Mouse (Mus musculus): Measurements from ENCODE around the gene Blvrb.
A peak's percentile ranks its signal among the peaks of the same experiment; 100 is the strongest.
"Not testable (repeated sequence)": the region's sequence is repeated elsewhere in the genome, so short reads cannot be mapped to it uniquely, and the experiment has no call there.

The Blvrb gene

DNA sequence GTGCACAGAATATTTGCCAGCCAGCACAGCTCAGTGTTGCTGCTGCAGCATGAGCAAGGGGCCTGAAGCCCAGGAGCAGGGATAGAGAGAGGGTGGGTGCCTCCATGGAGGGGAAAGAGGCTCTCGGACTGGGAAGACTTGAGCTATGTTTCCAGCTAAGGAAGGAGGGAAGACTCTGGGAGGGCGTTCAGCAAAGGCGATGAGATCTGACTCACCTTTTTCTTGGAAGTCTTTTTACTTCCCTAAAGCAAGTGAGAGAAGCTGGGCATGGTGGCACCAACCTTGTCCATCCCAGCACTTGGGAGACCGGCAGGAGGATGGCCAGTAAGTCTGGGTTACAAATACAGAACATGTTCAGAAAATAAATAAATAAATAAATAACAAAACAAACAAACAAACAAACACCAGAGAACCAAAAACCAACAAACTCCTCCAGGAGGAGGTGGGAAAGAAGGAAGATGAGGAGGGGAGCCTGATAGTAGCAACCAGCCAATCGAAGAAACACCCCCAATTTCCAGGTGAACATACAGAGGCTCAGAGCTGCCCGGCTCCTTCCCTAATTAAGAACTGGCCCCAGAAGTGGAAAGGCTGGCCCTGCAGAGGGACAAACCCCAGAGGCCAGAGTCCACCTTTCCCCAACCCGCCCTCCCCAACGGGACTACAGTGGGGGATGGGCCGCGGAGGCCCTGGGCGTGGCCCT, 33.3 kb downstream of the Blvrb start:
- DNase-seq (ENCODE audit: low spot score in 2 of 2) = no peak

DNA sequence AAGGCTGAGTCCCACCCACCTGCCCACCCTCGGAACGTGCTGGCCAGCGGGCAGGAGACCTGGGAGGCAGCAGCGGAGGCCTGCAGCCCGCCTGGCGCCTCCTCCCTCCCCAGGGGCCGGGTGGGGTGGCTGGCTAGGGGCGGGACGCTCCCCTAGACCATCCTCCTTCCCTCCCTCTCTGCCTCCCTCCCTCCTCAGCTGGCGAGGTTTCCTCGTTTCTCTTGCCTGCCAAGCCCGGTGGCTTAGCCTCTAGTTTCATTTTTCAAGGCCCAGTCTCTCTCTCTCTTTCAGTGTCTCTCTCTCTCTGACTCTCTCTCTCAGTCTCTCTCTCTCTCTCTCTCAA, 33.8 kb downstream of the Blvrb start:
- DNase-seq (ENCODE audit: low spot score in 2 of 2) = peak; percentile 52 to 58

DNA sequence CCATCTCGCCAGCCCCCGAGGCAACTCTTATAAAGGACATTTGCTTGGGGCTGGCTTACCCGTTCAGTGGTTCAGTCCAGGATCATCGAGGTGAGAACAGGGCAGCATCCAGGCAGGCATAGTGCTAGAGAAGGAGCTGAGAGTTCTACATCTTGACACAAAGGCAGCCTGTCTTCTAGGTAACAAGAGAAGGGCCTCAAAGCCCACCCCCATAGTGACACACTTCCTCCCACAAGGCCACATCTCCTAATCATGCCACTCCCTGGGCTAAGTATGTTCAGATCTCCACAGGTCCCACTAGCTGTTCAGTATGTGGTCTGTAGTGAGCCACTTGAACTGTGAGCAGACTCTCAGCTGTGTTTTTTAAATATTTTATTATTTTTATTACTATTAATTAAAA, 36.1 kb downstream of the Blvrb start:
- no peak for DNase-seq (ENCODE audit: low spot score in 2 of 2)

DNA sequence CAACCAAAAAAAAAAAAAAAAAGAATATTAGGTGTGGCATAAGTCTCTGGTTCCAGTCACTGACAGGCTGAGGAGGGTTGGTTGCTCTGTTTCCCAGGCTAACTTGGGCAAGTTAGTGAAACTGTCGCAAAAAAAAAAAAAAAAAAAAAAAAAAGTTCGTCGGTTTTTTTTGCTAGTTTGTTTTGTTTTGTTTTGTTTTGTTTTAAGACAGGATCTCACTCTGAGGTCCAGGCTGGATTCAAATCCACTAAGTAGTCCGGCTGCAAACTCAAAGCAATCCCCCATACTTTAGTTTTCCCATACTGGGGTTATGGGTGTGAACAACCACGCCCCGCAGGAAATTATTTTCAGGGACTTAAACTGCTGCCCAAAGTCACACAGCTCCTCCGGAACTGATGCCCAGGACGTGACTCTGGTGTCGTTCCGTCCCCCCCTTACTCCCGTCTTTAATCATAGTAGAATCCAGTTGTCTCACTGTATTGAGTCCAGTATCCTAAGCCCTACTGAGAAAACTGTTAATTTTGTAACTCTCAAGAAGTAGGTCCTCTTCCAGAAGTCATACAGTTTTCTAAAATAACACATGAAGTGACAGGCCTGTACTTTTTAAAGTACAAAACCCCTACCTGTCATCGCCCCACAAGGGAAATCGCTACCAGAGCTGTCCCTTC, 38.5 kb downstream of the Blvrb start:
- DNase-seq (ENCODE audit: low spot score in 2 of 2) = no peak

DNA sequence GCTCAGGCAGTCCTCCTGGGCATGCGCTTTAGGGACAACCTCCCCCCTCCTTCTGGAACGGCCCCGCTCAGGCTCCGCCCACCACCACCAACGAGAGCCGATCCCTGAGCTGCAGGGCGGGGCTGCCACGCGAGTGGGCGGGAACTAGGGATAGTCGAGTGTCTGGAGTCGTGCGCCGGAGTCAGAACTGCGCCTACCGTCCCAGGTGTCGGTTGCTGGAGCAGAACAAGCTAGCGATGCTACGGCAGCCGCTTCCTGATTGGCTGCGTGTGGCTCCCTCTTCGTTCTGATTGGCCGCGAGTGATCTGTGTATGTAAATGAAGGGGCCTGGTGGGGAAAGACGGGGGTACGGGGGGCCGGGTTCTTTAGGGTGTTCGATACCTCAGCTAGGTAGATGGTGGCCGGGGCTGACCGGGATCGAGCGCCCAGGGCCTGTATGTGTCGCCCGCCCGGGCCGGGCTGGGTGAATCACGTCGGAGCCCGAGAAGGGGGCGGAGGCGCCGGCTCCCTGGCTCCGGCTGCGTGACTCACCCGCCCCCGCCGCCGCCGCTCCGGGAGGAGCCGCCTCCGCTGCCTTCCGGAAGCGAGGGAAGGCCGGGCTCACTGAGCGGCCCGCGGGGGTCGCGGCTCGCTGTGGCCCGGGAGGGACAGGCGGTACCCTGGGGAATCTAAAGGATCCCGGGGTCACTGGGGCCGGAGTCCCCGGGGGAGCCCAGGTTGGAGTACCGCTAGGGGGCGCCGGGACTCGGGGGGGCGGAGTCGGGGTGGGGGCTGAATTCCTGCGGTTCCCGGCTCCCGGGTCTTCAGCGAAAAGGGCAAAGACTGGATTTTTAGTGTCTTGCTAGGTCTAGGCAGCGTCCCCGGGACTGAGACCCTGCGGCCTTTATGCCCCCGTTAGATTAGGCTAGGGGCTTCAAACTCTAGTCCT, 39.3 kb downstream of the Blvrb start, which contains the start of gene Sertad1:
TSS of gene Sertad1 (plus strand) at position 141 of the 928 bp plus-strand sequence.
- peak; percentile 100 for DNase-seq (ENCODE audit: low spot score in 2 of 2)

DNA sequence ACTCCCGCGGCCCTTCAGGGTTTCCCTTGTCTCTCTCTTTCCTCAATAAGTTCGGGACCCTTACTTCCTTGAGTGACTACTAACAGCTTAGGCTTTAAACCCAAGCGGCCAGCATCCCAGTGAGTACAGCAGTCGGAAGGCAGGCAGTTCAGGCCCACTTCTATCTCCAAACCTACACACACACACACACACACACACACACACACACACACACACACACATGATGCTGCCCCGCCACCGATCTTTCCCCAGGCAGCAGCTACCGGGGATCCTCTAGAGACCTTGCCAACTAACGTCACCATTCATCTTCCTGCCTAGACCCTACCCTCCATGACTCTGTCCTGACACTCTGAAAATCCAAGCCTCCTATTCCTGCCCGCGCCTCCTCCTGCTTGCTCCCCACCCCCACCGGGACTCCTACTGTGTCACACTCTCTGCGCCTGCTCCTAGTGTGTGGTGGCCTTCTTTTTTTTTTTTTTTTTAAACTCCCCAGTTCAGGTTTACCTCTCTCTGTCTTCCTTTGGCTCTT, 40.0 kb downstream of the Blvrb start:
- DNase-seq (ENCODE audit: low spot score in 2 of 2) = peak in 1 of 2 experiments; percentile 63

DNA sequence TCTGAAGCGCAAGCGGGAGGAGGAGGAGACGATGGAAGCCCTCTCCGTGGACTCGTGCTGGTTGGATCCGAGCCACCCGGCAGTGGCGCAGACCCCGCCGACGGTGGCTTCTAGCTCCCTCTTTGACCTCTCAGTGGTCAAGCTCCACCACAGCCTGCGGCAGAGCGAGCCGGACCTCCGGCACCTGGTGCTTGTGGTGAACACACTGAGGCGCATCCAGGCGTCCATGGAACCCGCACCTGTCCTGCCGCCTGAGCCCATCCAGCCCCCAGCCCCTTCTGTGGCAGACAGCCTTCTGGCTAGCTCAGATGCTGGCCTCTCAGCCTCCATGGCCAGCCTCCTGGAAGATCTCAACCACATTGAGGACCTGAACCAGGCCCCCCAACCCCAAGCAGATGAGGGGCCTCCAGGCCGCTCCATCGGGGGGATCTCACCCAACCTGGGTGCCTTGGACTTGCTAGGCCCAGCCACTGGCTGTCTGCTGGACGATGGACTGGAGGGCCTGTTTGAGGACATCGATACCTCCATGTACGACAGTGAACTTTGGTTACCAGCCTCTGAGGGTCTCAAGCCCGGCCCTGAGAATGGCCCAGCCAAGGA, 41.6 kb downstream of the Blvrb start:
- DNase-seq (ENCODE audit: low spot score in 2 of 2) = no peak

DNA sequence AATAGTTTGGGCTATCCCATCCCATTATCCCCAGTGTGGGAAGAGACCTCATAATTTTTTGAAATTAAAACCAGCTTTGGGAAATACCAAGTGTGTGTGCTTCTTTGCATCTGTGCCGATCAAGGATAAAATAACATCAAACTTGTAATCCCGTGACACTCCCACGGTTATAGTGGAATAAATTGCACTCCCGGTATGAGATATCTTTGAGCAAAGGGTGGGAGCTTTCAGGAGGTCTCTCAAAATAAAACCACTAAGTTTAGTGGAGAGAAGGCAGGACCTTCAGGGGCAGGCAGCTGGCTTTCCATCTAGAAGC, 42.4 kb downstream of the Blvrb start:
- DNase-seq (ENCODE audit: low spot score in 2 of 2) = no peak

DNA sequence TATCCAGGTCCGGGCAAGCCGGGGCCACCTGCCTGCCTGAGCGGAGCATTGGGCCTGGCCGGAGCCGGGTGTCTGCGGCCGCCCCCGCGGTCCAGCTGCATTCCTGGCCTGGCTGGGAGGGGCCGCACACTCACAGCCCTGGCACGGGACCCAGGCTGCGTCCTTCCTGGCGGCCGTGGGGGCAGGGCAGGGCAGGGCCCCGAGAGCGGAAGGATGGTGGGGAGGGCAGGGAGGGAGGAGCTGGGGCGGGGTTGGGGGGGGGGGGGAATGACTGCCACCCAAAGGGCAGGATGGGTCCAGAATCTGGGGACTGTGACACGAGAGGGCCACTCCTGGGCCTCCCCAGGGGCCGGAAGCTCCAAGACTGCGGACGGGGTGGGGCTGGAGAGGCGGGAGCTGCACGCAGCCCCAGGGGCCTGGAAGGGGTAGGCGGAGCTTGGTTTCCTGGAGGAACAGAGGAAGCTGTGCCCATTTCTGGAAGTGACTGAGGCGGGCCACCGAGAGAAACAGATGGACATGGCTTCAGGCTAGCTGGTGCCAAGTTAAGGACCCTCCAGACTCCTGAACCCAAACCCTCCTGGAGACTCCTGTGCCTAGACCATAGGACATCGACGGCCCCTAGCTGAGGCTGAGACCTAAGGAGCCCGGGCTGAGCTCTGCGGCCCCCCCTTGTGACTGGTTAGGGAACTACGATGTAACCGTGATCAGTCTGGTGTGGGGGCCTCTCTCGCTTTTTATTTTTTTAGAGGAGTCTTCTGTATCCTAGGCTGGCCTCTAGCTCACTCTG, 43.0 kb downstream of the Blvrb start:
- DNase-seq (ENCODE audit: low spot score in 2 of 2) = peak; percentile 74 to 78

DNA sequence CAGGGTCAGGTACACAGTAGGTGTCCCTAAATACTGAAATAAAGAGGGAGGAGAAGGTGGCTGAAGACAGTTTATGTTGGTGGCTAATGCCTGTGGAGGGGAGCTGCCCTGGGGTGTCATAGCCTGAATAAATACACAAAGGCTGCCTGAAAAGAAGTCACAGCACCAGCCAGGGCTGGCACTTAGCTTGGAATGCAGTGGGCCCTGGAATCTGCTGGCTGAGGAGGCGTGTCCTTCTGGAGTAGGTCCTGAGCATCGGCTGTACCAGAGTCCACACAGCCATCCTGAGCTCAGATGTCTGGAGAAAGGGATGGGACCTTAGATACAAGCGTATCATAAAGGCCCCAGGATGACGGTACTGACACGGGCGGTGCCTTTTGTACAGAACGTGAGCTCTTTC, 44.1 kb downstream of the Blvrb start:
- no peak for DNase-seq (ENCODE audit: low spot score in 2 of 2)

DNA sequence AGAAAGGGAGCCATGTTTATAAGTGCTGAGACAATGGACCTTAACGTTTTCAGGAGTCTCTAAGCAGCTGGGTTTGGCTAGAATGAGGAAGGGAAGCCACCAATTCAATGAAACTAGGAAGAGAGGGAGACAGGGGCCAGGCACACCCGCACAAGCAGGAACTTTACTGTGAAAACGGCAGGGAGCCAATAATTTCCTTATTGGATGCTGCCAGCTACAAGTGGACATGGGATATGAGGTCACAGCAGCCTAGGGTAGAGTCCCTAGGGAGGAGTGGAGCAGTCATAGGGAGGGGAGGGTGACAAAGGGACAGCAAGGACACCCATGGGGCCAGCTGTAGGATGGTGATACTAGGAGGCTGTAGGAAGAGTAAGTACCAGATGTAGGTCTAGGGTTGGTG, 45.2 kb downstream of the Blvrb start:
- DNase-seq (ENCODE audit: low spot score in 2 of 2) = no peak

DNA sequence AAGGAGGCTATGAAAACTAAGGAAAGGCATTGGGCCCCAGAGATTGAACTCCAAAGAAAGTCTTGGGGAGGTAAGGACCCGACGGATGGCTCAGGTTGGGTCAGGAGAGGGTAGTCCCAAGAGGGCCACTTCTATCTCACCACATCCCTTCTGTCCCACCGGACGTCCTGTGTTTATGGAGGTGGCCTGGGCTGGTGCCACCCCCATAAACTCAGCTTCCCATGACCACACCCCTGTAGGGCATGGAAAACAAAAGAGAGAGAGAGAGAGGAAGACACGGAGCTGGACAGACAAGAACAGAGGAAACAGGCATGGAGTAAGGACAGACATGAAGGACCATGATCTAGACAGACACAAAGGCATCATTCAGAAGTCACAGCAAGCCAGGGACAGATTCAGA, 45.7 kb downstream of the Blvrb start:
- DNase-seq (ENCODE audit: low spot score in 2 of 2) = no peak

DNA sequence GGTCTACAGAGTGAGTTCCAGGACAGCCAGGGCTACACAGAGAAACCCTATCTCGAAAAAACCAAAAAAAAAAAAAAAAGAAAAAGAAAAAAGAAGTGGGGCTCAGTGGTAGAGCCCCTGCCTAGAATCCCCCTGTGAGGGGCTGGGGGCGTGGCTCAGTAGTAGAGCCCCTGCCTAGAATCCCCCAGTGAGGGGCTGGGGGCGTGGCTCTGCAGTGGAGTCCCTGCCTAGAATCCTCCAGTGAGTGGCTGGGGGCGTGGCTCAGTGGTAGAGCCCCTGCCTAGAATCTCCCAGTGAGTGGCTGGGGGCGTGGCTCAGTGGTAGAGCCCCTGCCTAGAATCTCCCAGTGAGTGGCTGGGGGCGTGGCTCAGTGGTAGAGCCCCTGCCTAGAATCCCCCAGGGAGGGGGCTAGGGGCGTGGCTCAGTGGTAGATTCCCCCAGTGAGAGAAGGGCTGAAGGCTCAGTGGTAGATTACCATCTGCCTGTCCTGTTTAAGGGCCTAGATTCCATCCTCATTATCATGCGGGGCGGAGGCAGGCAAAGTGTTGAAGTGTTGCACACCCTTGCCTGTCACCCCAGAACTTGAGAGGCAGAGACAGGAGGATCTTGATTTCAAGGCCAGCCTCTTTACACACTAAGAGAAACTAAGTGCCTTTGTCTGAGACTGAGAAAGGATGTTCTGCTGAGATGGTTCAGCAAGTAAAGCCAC, 47.0 kb downstream of the Blvrb start:
- not testable (repeated sequence) for DNase-seq (ENCODE audit: low spot score in 2 of 2)

DNA sequence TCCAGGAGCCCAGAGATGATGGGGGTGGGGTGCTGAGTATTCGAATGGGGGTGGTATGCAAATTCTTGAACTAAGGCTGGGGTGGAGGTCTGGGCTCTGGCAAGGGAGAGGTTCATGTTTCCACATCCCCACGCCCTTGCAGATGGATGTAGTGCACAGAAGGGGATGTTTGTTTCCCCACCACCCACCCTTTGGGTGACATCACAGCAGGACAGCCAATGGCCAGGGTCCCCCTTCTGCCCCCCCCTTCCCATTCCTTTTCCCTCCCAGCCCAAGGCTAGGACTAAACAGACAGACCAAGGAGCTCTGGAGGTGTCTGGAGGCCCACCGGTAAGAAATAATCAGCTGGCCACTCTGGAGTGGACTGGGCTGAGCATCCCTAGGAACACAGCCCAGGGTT, 51.3 kb downstream of the Blvrb start, which contains the start of gene Prx:
TSS of gene Prx (plus strand) at position 289 of the 400 bp plus-strand sequence.
- DNase-seq (ENCODE audit: low spot score in 2 of 2) = no peak

DNA sequence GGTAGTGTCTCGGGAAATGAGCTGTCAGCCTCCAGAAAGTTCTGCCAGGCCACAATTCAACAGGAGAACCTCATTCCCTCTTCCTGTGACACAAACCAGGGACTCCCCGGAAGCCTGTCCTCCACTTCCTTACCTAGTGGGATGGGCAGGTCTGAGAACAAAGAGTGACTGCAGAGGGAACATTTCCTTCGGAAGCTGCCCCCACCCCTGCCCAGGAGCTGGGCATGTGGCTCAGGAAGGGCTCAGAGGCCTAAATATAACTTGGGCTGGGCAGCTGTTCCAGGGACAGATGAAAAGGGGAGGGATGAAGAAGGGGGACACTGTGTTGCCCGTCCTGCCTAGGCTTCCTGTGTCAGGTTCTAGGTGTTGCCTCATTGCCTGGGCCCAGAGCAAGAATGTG, 53.8 kb downstream of the Blvrb start:
- DNase-seq (ENCODE audit: low spot score in 2 of 2) = no peak

DNA sequence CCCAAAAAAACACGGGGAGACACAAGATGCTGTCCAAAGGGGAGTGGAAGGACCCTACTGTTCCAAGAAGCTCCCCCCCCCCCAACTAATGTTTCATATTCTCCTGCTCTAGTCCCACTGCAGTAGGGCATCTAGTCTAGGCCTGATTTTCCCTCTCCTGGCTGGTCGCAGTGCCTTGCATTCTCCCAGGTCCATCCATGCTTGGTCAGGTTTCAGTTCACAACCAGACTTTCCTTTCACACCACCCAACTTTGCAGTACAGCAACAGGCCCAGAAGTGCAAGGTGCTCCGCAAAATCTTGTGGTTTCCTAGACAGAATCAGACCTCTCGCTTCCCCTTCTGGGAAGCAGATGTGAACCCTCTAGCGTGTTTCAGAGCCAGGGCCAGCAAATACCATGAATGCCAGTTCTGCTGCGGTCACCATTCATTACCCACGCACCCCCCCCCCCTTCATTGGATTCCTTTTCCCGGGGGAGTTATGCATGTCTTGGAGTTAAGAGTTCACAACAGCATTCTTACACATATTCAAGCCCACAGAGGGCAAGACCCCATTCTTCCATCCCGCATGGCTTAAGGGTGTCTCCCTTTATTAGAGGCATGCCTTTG, 59.1 kb downstream of the Blvrb start:
- DNase-seq (ENCODE audit: low spot score in 2 of 2) = no peak

DNA sequence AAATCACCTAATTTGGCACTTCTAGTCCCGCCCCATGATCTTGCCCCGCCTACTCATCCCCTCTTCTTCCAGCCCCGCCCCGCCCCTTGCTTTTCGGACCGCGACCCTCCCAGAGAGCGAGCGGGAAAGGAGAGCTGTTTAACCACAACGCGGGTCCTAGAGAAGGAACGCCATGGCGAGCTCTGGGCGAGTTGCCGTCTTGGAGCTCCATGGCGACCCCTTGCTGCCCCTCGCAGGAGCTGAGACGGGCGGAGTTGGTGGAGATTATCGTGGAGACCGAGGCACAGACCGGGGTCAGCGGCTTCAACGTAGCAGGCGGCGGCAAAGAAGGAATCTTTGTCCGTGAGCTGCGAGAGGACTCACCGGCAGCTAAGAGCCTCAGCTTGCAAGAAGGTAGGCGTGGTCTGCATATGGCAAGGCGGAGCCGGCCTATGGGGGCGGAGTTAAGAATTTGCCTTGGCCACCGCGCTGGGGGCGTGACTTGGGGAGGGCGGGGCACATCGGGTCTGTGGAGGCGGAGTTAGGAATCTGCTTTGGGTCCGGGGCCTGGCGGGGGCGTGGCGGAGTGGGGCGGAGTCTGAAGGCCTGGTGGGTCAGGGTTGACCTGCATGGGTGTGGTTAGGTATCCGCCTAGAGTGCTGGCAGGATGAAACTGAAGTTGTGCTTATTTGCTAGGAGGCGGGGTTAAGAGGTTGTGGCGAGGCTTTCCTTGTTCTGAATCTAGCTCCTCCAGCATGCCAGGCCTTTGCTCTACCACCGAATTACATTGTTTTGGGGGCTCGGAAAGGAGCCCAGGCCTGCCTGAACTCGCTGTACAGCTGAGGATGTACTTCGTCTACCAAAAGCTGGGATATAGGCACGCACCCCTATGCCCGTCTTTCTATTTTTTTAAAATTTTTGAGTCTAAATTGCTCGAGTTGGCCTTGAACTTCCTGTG, 60.2 kb downstream of the Blvrb start:
- peak; percentile 88 to 89 for DNase-seq (ENCODE audit: low spot score in 2 of 2)

DNA sequence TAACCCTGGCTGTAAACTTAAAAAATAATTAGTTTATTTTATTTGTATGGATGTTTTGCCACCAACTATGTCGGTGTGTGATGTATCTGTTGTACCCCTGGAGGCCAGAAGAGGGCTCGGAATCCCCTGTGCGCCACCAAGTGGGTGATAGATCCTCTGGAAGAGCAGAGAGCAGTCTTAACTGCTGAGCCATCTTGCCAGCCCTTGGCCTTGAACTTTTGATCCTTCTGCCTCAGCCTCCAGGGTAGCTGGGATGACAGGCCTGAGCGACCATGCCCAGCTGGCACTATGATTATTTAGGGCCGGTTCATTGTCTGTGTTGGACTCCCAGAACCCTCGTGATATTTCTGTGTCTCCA, 60.8 kb downstream of the Blvrb start:
- no peak for DNase-seq (ENCODE audit: low spot score in 2 of 2)

DNA sequence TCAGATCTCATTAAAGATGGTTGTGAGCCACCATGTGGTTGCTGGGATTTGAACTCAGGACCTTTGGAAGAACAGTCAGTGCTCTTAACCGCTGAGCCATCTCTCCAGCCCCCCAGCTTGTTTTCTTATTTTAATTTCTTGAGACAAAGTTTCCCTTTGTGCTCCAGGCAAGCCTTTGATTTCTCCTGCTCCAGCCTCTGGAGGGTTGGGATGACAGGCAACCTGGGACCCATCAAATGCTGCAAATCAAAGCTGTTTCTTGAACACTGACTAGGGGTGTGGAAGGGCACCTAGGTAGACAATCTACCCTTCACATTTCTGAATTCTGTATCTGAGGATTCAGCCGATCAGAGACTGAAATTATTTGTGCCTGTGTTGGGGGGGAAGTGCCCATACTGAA, 63.0 kb downstream of the Blvrb start:
- no peak for DNase-seq (ENCODE audit: low spot score in 2 of 2)

All from right cerebral cortex, postnatal 36 days (tissue).